Mouse (Mus musculus) spleen, adult 2 months (tissue): ENCODE data around the gene Nfia.

Experiments used
- CTCF ChIP-seq: fragments of 200-500 bp; IDR thresholded peaks from 2 replicates; pipeline ENCODE4 v1.5.1; 2011; ENCODE audit warnings: mild to moderate bottlenecking, inconsistent platforms; ENCODE audit not compliant: insufficient read depth, insufficient read length, insufficient replicate concordance; ENCODE audit errors: extremely low read depth
- POLR2A ChIP-seq: fragments of 200-500 bp; IDR thresholded peaks from 2 replicates; pipeline ENCODE4 v1.6.1; 2011; ENCODE audit warnings: low read depth, low read length, inconsistent platforms

DNA sequence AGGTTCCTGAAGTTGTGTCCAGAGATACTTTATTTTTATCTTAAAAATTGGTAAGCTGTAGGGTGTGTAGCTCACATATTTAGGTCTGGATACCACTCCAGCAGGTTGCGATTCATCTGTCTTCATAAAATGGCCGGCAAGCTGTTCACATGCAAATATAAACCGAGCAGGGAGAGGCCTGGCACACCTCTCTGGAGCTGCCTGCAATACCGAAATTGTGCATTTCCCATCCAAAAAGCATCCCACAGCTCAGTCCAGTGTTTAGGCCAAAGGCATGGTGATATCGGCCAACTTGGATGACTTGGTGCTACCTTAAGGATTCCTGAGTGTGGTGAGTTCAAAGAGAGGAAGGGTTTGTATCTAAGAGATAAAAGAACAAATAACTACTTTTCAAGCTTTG lies 185.6 kb downstream of the Nfia start:
- TF ChIP-seq CTCF (no peak), POLR2A (no peak)
